Mouse (Mus musculus) CH12.LX (cell line): ENCODE results near the gene Mapk8ip3. TPM values are rescaled to one million over a fixed set of nuclear protein-coding genes. Genes with fewer than 3 reads are reported as not detected.

ENCODE experiments used
- DNase-seq: peaks from one replicate; pipeline ENCODE4 v3.0.0-alpha.2; 2013; ENCODE audit errors: extremely low read depth
- H3K27ac ChIP-seq: 2 replicates; pipeline ENCODE4 v1.5.1; 2012; ENCODE audit warnings: low read depth, mild to moderate bottlenecking, control low read depth, moderate library complexity; ENCODE audit not compliant: insufficient read depth
- H3K27me3 ChIP-seq: replicated peaks from 2 replicates; pipeline ENCODE3; 2012; ENCODE audit warnings: inconsistent platforms
- H3K36me3 ChIP-seq, 2 experiments: replicated peaks in 1 of 2; 2 replicates each; pipeline versions ENCODE3 to v1.6.1; 2012; ENCODE audit warnings: inconsistent platforms in 1 of 2, low read length in 1 of 2, mild to moderate bottlenecking in 1 of 2, mixed read lengths in 1 of 2, moderate library complexity in 1 of 2; ENCODE audit not compliant: control insufficient read depth in 1 of 2, insufficient read depth in 1 of 2
- H3K4me1 ChIP-seq, 2 experiments: 2 replicates each; pipeline ENCODE4 v1.6.1; 2012; ENCODE audit warnings: inconsistent platforms in 1 of 2, moderate library complexity in 1 of 2; ENCODE audit not compliant: insufficient read depth in 2 of 2, control insufficient read depth in 1 of 2
- H3K4me2 ChIP-seq: 2 replicates; pipeline ENCODE4 v1.6.1; 2012; ENCODE audit warnings: low read depth, mild to moderate bottlenecking, control low read depth; ENCODE audit not compliant: poor library complexity, insufficient read depth, severe bottlenecking
- H3K4me3 ChIP-seq, 3 experiments: fragments of 150-350 bp in 1 of 3; sonication (generic) in 1 of 3; replicated peaks in 1 of 3; 2 replicates each; pipeline versions ENCODE3 to v1.5.1; 2011 to 2012; ENCODE audit warnings: low read depth in 2 of 3, low read length in 2 of 3, mild to moderate bottlenecking in 2 of 3, moderate library complexity in 2 of 3, control low read depth in 1 of 3, improper control_type of control experiment in 1 of 3, inconsistent platforms in 1 of 3, mixed read lengths in 1 of 3; ENCODE audit not compliant: poor library complexity in 1 of 3
- H3K79me2 ChIP-seq: replicated peaks from 2 replicates; pipeline ENCODE4 v1.6.1; 2012; ENCODE audit warnings: mild to moderate bottlenecking, moderate library complexity; ENCODE audit not compliant: control insufficient read depth, poor library complexity, insufficient read depth, severe bottlenecking; ENCODE audit errors: extremely low read depth
- H3K9ac ChIP-seq: 2 replicates; pipeline ENCODE4 v1.6.1; 2012; ENCODE audit warnings: low read depth, mild to moderate bottlenecking, control low read depth, moderate library complexity; ENCODE audit not compliant: insufficient read depth
- H3K9me3 ChIP-seq: replicated peaks from 2 replicates; pipeline ENCODE3; 2012; ENCODE audit warnings: low read length, inconsistent platforms, mixed read lengths
- BHLHE40 ChIP-seq: IDR thresholded peaks from 2 replicates; pipeline ENCODE4 v1.6.1; 2011; ENCODE audit warnings: mild to moderate bottlenecking, low read depth, low read length, improper control_type of control experiment
- CHD2 ChIP-seq: IDR thresholded peaks from 2 replicates; pipeline ENCODE4 v1.6.1; 2011; ENCODE audit warnings: low read length, improper control_type of control experiment
- ETS1 ChIP-seq: conservative IDR thresholded peaks from 2 replicates; pipeline ENCODE4 v1.6.1; 2012; ENCODE audit warnings: low read depth, mild to moderate bottlenecking, inconsistent platforms, low read length, improper control_type of control experiment, moderate library complexity
- GABPA ChIP-seq: IDR thresholded peaks from 2 replicates; pipeline ENCODE4 v1.6.1; 2012; ENCODE audit warnings: low read depth, low read length, improper control_type of control experiment, inconsistent platforms; ENCODE audit not compliant: insufficient replicate concordance
- MAX ChIP-seq: IDR thresholded peaks from 2 replicates; pipeline ENCODE4 v1.6.1; 2011; ENCODE audit warnings: low read length, improper control_type of control experiment
- MEF2A ChIP-seq: IDR thresholded peaks from 2 replicates; pipeline ENCODE4 v1.6.1; 2014; ENCODE audit warnings: low read depth, mild to moderate bottlenecking, inconsistent platforms, low read length, improper control_type of control experiment, borderline replicate concordance
- MXI1 ChIP-seq: IDR thresholded peaks from 2 replicates; pipeline ENCODE4 v1.6.1; 2011; ENCODE audit warnings: mild to moderate bottlenecking, low read depth, low read length, improper control_type of control experiment
- MYC ChIP-seq: IDR thresholded peaks from 2 replicates; pipeline ENCODE4 v1.6.1; 2011; ENCODE audit warnings: low read depth, mild to moderate bottlenecking, improper control_type of control experiment, low read length
- RCOR1 ChIP-seq: conservative IDR thresholded peaks from 2 replicates; pipeline ENCODE4 v1.6.1; 2012; ENCODE audit warnings: low read depth, mild to moderate bottlenecking, inconsistent platforms, low read length, improper control_type of control experiment
- SMC3 ChIP-seq: IDR thresholded peaks from 2 replicates; pipeline ENCODE4 v1.6.1; 2011; ENCODE audit warnings: low read depth, low read length, improper control_type of control experiment
- TBP ChIP-seq: conservative IDR thresholded peaks from 2 replicates; pipeline ENCODE4 v1.6.1; 2011; ENCODE audit warnings: low read depth, low read length, improper control_type of control experiment
- UBTF ChIP-seq: IDR thresholded peaks from 2 replicates; pipeline ENCODE4 v1.6.1; 2012; ENCODE audit warnings: low read depth, mild to moderate bottlenecking, inconsistent platforms, low read length, improper control_type of control experiment, moderate library complexity
- ZKSCAN1 ChIP-seq: IDR thresholded peaks from 2 replicates; pipeline ENCODE4 v1.6.1; 2012; ENCODE audit warnings: low read depth, inconsistent platforms, low read length, improper control_type of control experiment, borderline replicate concordance
- dilution Hi-C: fragments of 300-500 bp; cut with MboI; formaldehyde crosslinking; loops from 2 replicates; pipeline ENCODE4 v1.14.3; 2020; ENCODE audit warnings: low sequenced_read_pairs; ENCODE audit not compliant: extremely low pct_unique_long_range_greater_than_20kb, extremely low pct_ligation_motif_present
- in situ Hi-C: fragments of 300-500 bp; cut with MboI; formaldehyde crosslinking; loops from 3 replicates; pipeline ENCODE4 v1.14.3; 2019; ENCODE audit warnings: low sequenced_read_pairs, low pct_ligation_motif_present, low pct_unique_long_range_greater_than_20kb, mixed read lengths
- polyA plus RNA-seq: library from polyadenylated mRNA; unstranded; fragments of >175 nt; gene quantifications from 2 replicates; pipeline ENCODE4 v1.2.1, GENCODE M21; 2012; ENCODE audit warnings: low read depth; ENCODE audit not compliant: insufficient read length
- total RNA-seq, 2 experiments: library from RNA; depleted of rRNA; stranded (reverse); fragments of 300-350 nt in 1 of 2; fragments of >200 nt in 1 of 2; gene quantifications; 2 replicates each; pipeline ENCODE4 v1.2.3; 2012 to 2014

The Mapk8ip3 gene
- total and polyA plus RNA-seq, 3 experiments, result 14.5 to 44.0 (median 34.1) TPM

DNA sequence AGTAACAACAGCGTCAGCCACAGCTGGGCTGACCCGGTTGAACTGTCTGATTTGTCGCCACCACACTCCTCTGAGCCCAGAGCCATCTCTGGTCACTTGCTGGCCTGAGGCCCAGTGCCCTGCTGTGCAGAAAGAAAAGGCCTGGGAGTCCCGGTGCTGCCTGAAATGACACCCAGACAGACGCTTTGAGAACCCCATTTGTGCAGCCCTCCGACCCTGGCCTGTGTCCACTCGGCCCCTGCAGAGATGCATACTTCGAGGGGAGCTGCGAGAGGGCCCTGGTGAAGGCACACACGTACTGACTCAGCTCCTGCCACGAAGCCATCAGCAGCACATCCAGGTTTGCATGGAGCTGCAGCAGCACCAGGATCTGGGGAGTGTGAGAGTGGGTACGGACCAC, 44.0 kb downstream of the Mapk8ip3 start:
- DNase-seq, result no peak
- Histone ChIP-seq H3K9ac (no peak overlapping the region), H3K27me3 (no peaks in the 10 kb centered on the region)
- TF ChIP-seq MXI1 (no peak), UBTF (no peak)
- TF ChIP-seq, all 38 proteins: peak for 0
- no peak overlapping the region for H3K27ac ChIP-seq
- peaks cover 51 to 71% of the 10 kb centered on the region in 2 experiments for H3K36me3 ChIP-seq
- H3K4me1 ChIP-seq, result peaks cover 14 to 79% of the 10 kb centered on the region in 2 experiments
- no peaks in the 10 kb centered on the region for H3K9me3 ChIP-seq
- dilution Hi-C loops (no loop called here), in situ Hi-C loops (no loop called here)
- H3K79me2 ChIP-seq, result peaks cover 15% of the 10 kb centered on the region
- H3K4me3 ChIP-seq, result no peak overlapping the region
- no peak overlapping the region for H3K4me2 ChIP-seq

DNA sequence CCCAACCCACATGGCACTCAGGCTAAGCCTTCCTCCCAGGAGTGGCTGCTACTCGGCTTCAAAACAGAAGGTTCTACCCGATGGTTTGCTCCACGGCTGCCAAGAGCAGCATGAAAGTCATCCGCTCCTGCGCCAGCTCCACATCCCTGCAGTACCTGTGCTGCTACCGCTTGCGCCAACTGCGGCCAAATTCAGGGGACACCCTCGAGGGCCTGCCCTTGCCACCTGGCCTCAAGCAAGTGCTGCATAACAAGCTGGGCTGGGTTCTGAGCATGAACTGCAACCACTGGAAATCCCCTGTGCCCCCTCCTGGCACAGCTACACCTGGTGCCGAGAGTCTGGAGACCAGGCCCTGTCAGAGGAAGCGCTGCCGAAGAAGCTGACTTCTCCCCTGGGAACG, 45.5 kb downstream of the Mapk8ip3 start:
- Histone ChIP-seq H3K27me3 (no peaks in the 10 kb centered on the region), H3K4me2 (no peak overlapping the region), H3K9ac (no peak overlapping the region), H3K79me2 (peaks cover 20% of the 10 kb centered on the region), H3K36me3 (peaks cover 41 to 59% of the 10 kb centered on the region in 2 experiments), H3K4me1 (peaks cover 9 to 74% of the 10 kb centered on the region in 2 experiments), H3K9me3 (no peaks in the 10 kb centered on the region), H3K4me3 (no peak overlapping the region), H3K27ac (no peak overlapping the region)
- no peak for TF ChIP-seq MYC
- TF ChIP-seq TBP, result no peak
- no peak for TF ChIP-seq GABPA
- no peak for TF ChIP-seq ZKSCAN1
- TF ChIP-seq BHLHE40, result no peak
- no peak for TF ChIP-seq CHD2
- no peak for TF ChIP-seq ETS1
- no peak for TF ChIP-seq SMC3
- TF ChIP-seq MAX, result no peak
- TF ChIP-seq MEF2A, result no peak
- TF ChIP-seq RCOR1, result no peak
- TF ChIP-seq MXI1, result no peak
- DNase-seq, result peak; percentile 46
- dilution Hi-C loops, result no loop called here
- in situ Hi-C loops, result no loop called here
